Mouse (Mus musculus) mouse trophoblast stem cell (cell line): ENCODE results near the gene Gstm5.
"Not testable (repeated sequence)": the region's sequence is repeated elsewhere in the genome, so short reads cannot be mapped to it uniquely, and the experiment has no call there.

Experiments
- in situ Hi-C, 2 experiments: fragments of 300-500 bp; cut with MseI, MboI; formaldehyde crosslinking; loops; 2 replicates in 1 of 2; 3 replicates in 1 of 2; pipeline ENCODE4 v1.15.1; 2025

The Gstm5 gene

DNA sequence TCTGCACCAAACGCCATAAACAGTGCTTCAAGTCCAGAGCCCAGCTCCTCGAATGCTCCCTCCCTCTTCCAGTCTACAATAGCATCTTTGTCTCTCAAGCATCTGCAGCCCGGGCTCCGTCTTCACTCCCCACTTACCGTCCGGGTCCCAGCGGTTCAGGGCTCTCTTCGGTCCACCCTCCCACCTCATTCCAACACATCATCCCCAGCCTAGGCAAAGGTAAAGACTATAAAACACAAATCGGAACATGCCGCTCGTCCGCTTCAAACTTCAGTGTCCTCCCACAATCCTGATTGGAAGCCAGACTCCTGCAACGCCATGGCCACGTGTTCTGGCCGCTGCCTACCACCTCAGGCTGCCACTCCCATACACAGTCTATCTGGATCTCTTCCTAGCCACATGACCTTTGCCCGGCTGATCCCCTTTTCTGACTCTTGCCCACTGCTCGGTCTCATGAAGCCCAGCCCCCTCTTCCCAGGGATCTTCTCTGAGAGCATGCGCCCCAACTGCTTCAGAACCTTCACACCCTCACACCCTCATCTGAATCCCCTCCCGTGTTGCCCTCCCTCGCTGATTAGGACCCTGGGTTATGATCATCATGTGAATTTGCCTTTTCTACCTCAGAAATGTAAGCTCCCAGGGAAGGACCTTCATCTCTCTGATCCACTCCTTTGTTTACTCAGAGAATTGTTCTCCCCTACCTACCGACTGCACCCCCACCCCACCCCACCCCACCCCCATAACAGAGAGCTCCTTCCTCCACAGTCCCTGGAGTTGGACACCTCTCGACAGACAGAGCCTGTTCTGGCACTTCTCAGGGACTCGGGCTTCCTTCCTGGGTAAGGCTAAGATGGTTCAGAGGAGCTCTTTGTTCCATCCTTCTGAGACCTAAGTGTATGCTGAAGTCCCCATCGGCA, 22.0 kb upstream of the Gstm5 start:
- in situ Hi-C loops: loop anchor here in 1 of 2 experiments (5.0 kb wide), 1 partner anchor 44 kb away; no protein-coding TSS in a partner anchor

DNA sequence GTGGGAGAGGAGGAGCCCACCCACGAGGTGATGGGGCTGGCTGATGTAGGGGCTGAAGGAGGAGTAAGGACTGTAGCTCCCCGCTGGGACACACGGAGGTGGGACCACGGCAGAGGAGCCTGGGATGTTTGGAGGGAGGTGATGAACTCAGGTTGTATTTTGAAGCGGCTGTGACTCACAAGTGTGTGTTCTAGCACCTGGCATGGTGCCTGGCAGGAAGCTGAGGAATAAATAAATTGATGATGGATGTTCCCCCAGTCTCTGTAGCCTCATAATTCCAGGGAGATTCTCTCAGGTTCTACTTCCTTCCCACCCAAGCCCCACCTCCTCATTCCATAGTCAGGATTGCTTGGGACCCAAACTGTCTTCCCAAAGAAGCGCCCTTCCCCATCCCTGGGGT, 20.4 kb upstream of the Gstm5 start:
- in situ Hi-C loops: no loop called here

DNA sequence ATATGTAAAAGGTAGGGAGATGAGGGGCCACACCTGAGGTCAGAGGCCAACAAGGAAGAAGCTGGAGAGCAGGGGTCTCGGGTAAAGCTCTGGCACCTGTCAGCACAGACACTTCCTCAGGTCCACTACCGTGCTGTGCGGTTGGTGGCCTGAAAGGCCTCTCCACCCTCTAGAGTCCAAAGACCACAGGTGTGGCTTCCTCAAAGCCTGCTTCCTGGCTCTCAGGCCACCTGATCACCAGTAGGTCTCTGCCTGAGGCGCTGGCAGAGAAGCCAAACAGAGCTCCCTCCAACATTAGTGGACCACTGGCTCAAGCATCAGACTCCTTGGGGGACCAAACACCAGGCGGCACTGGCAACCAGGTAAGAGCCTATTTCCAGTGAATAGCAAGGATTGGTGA, 18.6 kb upstream of the Gstm5 start, which contains the start of gene Eps8l3:
Eps8l3 (plus strand) TSS at position 225 of the 400 bp plus-strand sequence.
- in situ Hi-C loops: no loop called here

DNA sequence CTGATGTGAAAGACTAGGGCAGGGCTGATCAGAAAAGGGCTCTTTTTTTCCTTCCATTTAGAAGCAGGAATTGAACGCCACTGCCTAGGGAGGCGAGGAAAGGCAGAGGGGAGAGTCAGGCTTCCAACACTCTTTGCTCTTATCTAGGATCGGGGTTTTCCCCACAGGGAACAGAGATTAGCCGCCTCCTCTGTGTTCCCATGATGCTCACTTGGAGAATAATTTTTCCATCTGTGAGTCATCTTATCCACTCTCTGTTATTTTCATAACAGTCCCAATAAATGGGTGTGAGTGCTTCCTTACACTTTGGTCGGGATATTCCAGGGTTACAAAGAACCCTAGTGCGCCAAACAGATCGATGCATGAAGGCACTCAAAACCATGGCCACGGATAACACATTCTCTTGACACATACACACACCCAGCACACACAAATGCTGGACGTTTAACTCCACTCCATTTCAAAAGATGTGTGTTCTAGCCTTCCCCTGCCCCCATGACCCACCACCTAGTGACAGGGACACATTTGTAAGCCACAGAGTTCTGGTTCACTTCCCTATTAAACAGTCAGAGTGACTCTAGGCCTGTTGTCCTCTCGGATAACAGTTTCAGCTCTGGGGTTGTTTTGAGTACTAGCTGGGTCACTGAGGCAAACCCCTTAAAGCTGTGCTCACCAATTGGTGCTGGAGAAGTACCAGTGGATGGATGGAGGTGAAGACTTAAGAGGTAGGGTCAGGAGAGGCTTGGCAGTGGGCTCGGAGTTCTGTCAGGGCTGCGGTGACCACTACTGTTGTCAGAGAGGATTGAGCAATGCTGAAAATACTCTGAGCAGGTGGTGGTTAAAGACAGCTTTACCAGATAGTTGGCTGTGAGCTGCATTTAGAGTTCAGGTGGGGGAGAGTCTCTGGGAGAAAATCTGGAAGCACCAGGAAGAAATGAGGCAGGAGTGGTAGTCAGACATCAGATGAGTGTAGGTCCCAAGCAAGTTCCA, 17.6 kb upstream of the Gstm5 start:
- in situ Hi-C loops: no loop called here

DNA sequence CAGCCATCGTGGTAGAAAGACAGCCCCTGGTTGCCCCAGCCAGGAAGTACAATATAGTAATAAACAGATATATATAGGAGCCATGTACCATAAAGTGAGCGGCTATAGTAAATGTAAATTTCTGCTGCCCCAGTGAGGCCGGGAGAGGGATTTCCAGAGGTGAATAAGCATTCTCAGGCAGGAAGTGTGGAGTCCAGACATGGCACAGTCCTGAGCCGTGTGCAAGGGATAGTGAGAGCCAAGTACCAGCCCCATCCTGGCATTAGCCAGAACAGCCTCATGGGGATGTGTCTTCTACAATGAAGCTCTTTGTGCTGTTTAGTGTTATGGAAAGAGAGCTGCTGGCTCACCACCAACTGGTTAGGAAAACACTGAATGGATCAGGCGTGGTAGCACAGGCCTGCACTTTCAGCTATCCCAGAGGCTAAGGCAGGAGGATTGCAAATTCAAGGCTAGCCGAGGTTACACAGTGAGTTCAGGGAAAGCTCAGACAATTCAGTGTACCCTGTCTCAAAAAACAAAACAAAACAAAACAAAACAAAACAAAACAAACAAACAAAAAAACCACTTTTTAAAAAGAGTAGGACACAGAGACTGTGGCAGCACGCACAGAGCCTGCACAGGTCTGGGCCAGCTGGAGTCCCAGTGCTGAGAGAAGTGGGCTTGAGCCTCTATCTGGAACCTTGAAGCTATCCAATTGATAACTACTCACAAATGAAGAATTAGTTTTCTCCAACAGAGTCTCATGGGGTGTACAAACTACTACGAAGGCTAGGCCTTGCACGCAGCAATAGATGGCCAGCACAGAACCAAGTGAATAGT, 7.7 kb upstream of the Gstm5 start:
- in situ Hi-C loops: no loop called here

DNA sequence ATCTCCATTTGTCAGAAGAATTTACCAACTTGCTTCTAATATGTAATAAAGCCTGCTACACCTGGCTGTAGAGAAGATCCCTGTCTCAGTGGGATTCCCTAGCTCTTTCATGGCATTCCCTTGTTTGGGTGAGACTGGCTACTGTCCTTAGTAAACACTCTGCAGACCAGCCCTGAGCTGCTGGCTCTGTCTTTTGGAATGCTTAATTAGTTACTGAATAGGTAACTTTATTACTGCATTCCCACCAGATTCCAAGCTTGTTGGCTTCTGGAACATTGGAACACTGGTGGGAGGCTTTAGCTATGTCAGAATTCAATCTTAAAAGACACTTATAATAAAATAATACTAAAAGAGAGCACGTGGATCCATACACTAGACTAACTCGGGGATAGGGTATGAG, 6.4 kb upstream of the Gstm5 start:
- in situ Hi-C loops: not testable (repeated sequence)

DNA sequence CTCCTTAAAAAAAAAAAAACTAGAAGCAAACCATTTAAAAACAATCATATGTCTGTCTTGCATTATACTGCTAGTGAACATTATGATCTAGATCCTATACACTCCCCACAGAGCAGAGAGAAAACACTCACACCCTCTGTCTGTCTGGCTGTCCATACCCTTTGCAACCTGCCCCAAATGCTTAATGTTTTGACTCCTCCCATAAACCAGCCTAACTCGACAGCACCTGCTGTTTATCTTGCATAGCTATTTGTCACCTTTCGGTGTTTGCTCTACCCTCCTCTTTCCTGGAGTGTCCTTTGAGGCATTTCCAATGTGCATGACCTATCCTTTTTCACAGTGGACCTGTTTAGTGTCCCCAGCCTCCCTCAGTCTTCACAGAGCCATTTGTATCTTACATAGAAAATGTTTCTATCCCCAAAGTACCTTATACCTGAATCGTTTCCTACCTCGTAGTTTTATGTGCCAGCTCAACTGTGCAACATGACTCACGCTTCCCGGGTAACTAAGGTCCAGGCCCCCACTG, 364 bp upstream of the Gstm5 start:
- in situ Hi-C loops: no loop called here

DNA sequence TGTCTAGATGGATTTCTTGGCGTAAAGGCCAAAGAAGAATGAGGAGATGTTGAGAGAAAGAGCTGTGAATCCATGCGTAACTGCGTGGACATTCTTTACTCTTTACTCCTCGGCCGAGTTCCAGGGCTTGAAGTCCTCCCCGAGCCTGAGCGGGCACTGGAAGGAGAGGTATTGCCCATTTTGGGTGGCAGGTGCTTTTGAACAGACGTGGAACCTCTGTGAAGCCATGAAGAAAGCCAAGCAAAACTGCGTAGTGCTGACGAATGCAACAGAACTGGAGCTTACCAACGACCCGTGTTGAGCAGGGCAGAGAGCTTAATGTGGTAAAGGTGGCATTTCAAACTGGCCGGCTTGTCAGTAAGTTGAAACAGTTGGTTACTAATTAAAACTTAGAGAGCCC, 3.1 kb downstream of the Gstm5 start:
- in situ Hi-C loops: no loop called here

DNA sequence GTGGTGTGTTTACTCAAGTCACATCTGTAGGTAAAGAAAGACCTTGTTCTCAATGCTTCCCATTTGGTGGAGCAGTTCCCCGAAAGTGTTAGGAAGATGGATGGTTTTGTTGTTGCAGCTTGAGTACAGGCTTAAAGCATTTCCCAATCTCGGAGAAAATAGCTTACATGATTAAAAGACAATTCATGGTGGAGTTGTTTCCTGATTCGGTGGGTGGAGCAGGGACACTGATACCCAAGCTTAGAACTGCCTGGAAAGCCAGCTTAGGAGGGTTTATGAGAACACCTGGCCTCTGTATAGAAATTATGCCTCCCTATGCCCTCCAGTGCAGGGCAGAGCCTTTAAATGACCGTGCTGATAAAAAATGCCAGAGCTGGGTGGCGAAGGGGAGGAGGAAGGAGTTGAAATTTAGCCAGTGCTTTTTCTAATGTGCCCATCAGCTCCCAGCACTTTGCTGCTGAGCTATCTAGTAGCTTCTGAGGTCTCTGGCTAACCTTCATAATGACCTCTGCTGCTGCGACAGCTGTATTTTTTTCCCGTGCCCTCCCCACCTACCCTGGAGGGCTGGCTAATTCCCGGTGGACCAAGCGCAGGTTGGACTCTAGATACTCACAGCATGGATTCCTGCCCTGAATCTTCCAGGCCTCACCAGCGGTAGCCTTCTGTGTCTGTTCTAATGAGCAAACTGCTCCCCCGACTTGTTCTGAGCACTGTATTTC, 5.5 kb downstream of the Gstm5 start:
- in situ Hi-C loops: no loop called here

DNA sequence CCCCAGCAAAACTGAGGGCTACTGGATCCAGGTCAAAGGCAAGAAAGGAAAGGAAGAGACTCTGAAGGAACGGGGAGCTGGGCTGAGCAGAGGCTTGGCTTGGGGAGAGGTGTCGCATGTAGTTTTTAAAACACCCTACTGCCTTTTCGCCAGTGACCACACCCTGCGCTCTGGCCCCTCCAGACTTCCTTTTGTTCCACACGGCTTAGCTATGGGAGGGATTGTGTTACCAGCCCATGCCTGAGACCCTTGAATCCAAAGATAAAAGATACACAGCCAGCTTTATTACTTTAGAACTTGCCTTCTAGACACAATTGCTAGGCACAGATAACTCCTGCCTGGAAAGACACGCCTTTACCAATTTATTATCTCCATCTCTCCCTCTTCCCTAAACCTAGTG, 10.3 kb downstream of the Gstm5 start:
- in situ Hi-C loops: no loop called here

DNA sequence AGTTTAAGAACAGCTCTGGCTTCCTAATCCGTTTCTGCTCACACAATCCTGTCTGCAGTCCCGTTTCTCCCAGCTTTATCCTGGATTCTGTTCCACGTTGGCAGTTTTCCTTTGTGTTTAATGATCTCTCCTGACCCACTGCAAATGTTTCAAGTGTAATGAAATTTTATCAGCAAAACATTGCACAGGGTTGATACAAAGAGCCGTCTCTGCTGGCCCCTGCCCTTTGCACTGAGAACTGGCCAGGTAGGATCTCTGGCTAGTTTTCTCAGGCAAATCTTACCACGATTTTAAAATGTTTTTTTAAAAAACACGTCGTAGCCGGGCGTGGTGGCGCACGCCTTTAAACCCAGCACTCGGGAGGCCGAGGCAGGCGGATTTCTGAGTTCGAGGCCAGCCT, 21.1 kb downstream of the Gstm5 start:
- in situ Hi-C loops: loop anchor here in 1 of 2 experiments (5.0 kb wide), 1 partner anchor 44 kb away; no protein-coding TSS in a partner anchor

DNA sequence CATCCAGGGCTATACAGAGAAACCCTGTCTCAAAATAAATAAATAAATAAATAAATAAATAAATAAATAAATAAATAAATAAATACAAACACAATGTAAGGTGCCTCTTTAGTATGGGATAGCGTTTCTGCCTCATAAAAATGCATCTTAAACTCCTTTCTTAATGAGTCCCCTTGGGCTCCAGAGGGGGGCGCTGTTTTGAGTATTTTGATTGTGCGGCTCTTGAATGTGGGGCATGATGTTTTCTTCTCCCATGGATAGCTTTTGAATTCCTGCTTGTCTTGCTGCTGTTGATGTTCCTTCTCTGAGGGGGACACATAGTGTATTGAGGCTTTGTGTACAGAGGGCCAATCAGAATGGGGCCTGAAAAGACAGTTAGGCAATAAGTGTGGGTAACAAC, 21.5 kb downstream of the Gstm5 start:
- in situ Hi-C loops: loop anchor here in 1 of 2 experiments (5.0 kb wide), 1 partner anchor 45 kb away; no protein-coding TSS in a partner anchor

DNA sequence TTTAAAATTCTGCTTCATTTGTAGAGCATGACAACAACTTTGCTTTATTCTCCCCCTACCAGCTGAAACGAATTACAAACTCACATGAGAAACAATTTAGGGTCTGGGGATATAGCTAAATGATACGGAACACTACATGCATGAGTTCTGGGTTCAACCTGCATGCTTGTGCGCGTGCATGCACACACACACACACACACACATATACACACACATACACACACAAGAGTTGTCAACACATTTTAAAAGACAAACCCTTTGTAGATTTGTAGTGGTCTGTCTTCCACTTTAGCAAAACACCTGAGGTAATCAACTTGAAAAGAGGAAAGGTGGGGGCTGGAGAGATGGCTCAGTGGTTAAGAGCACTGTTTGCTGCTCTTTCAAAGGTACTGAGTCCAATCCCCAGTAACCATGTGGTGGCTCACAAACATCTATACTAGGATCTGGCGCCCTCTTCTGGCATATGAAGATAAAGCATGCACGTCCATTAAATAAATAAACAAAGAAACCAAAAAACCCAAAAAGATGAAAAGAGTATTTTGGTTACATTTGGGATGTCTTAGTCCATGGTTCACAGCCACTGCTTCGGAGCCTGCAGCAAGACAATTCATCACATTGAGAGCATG, 22.3 kb downstream of the Gstm5 start:
- in situ Hi-C loops: loop anchor here in 1 of 2 experiments (5.0 kb wide), 1 partner anchor 46 kb away; no protein-coding TSS in a partner anchor

DNA sequence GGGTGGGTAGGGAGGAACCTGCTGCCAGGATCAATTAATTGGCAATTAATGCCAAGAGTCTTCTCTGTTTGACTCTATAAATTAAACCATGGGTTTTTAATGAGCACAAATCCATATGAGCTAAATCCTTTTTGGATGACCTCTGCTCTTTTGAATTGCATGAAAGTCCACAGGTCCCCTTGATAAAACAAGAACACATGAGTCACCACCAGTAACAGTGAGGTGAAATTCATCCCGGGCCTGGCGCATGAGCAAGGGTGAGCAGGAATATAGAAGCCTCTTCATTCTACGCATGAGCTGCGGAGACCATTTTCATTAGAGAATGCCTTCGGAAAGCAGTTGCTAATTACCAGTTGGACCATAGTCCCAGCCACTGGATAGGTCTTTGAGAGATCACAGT, 24.7 kb downstream of the Gstm5 start:
- in situ Hi-C loops: no loop called here

DNA sequence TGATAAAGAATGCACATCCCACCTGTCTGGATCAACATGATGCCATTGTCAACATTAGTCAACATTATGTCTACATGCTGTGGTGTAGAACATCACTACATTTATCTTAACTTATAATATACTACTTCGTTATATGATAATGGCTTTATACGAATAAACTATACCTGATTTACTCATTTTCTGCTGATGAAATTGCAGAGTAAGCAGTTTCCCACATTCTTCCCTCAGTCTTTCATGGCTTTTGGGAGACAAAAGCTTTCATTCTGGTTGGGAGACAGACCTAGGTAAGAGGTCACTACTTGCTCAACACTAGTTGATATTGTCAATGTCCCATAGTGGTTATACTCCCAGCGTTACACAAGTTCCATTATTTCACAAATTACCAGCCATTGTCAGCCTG, 29.7 kb downstream of the Gstm5 start:
- in situ Hi-C loops: no loop called here

DNA sequence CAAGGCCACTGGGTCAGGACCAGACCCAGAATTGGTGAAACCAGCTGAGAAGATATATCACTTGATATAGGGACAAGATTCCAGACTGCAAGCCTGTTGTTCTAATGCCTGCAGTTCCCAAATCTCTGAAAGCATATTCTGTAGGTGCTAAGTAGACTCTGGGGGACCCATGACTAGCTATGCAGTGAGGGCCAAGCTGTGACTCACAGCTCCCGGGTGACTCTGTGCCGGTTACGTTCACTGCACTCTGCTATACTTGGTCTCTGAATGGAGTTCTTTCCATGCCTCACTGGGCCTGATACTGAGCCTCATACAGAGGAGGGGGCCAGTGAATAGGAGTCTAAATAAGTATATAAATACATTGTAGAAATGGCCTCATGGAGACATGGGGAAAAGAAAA, 32.2 kb downstream of the Gstm5 start:
- in situ Hi-C loops: no loop called here

DNA sequence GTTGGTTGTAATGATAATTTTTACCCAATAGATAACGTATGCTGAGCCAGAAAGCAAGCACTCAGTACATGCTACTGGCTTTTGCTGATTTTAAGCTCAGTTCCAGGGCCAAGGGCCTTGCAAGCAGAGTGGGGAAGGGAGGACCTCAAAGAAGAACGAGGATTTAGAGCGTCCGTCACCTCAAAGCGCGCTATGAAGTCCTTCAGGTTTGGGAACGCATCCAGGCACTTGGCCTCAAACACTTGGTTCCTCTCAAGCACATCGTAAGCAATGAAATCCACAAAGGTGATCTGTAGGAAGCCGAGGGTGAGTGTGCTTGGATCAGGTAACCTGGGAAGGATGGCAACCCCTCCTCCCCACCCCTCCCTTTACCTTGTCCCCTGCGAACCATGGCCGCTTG, 33.1 kb downstream of the Gstm5 start:
- in situ Hi-C loops: no loop called here

DNA sequence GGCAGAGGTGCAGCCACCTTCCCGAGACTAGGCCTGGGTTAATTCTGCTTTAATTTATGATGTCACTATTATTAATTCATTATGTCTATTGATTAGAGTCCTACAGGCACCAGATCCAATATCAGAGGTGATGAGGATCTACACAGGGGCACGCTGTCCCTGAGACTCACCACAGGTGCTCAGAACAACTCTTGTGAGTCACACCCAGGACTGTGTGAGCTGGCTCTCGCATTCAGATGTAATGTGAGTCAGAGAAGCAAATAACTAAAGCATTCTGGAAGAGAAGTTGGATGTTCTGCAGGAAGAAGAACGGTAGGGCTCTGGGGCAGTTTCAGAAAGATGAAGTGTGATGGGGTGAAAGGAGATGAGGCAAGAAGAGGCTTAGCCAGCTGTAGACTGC, 33.6 kb downstream of the Gstm5 start:
- in situ Hi-C loops: no loop called here

DNA sequence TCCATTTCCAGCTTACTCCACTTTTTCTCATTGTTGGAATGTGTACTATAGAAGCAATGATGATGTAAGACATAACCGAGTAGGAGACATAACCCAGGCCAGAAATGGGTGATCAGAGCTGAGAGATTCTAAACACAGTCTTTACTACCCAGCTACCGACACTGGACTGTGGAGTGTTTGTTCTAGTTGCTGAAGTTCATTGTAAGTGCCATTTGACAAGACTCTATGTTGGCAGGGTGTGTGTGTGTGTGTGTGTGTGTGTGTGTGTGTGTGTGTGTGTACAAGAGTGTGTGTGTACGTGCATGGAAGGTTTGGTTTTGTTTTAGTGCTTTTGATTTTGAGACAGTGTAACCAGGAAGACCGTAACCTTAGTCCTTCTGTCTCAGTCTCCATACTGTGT, 34.1 kb downstream of the Gstm5 start:
- in situ Hi-C loops: no loop called here

DNA sequence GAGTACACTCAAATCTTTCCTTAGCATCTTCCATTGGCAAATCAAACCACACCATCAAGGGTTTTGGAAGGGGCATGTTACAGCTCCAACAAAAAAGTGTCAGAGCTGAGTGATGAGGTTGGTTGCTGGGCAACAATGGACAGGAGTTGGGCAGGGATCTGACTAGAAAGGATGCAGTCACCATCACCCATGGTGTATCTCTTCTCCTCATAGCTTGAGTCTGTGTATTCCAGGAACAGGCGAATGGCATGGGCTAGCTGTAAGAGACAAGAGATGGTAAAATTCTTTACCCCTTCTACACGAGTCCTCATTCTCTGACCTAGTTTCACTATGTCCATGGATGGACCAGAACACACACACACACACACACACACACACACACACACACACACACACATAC, 35.5 kb downstream of the Gstm5 start:
- in situ Hi-C loops: no loop called here
